Mouse (Mus musculus): ENCODE measurements around the gene P4htm.

Gene P4htm

GRCm38 (mm10) chr9:108577934-108578544 is 19.4 kb downstream of the P4htm start:
- DNase-seq (ENCODE audit: low spot score), result peak; percentile 62

DNA sequence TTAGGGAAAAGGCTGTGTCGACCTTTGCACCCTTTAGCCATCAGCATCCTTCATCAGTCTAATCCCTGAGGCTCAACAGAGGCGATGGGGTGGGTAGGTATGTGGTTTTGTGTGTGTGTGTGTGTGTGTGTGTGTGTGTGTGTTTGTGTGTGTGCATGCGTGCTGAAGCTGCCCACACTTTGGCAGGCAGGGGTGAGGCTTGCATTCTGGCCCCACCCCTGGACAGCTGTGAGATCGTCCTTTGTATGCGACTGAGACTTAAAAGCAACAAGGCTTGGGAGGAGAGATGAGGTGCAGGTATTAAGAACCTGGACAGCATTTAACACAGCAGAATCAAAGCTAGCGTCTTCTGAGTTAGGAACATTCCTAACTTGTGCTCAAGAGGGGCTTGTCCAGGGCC is 20.4 kb downstream of the P4htm start:
- no peak for DNase-seq (ENCODE audit: low spot score)

DNA sequence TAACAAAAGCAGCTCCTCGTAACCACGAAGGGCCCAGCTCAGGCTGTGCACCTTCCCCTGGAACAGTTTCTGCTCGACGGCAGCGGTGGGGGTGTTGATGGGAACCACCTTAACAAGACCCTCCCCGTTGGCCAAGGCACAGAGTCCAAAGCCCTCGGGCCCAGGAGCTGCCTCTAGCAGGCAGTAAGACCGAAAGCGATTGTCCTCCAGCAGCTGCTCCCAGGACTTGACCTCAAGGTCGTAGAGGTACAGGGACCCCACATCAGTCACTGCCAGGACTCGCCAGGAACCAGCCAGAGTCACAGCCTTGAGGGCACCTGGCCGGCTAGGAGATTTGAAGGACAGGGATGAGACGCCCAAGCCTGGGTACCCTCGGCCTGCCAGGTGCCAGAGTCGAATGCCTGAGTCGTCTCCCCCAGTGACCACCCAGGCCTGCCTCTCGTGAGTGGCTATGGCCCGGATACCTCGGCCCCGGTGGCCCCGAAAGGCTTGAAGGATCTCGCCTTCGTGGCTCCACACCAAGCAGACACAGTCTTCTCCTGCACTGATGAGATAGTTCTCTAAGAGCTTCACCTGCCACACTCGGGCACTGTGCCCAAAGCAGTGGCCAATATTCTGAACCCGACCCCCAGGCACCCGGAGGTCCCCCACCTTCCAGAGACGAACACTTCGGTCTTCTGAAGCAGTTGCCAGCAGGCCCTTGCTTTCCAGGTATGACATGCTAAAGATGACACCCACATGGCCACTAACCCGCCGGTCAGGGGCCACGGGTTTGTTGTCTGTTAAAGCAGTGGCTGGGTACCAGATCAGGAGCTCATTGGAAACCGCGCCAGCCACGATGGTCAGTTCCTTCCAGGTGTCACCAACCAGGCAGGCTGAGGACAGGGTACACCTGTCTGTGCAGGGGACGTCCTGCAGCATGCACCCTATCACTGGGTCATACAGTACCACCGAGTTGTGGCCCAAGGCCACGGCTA is 21.9 kb downstream of the P4htm start:
- DNase-seq (ENCODE audit: low spot score), result no peak

DNA sequence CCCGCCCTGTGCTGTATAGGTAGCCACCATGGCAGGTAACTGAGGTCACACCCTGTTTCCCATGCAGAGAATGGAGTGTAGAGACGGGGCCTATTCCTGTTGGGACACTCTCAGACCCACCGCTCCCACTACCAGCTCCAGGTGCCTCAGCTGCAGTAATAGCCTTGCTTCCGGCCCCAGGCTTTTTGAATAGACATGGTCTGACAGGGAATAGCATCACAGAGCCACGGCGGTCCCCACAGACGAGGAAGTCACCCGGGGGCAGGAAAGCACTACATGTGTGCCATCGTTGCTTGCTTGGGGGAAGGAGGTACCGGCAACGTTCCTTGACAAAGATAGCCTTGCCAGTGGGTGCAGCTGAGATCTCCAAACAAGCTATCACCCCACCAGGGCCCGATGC is 22.5 kb downstream of the P4htm start:
- DNase-seq (ENCODE audit: low spot score), result no peak

DNA sequence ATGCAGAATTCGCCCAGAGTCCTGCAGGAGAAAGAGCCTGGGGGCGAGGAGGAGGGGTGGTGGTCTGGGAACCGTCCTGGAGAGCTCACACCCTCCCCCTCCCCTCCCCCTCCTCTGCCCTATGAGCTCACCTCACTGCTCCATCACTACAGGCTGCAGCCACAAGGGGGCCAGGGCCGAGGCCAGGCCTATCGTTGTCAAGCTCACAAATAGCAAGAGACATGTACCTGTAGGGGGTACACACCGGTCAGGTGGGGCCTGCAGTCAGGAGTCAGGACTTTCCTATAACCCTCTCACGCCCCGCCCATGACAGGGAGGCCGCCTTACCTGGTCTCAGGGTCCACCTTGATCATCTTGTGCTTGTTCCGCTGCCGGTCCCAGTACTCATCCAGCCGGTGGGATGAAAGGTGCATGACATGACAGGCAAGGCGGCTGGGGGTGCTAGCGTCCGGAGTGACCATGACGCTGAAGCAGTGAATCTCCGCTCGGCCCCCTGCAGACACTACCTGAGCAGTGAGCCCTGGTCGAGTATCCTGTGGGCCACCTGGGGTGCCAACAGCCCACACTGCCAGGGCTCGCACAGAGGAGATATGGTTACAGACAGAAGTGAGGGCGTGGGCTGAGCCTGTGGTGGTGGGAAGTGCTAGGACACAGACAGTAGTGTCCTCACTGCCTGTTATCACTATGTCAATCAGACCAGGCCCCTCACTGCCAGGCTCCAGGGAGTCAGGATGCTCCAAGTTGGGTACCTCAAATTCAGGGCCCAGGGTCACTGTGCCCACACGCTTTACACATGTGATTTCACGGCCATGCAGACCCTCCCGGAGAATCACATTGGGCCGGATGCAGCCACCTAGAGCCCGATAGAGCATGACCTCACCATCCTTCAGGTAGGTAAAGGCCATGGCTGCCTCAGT is 23.4 kb downstream of the P4htm start:
- peak; percentile 72 for DNase-seq (ENCODE audit: low spot score)

DNA sequence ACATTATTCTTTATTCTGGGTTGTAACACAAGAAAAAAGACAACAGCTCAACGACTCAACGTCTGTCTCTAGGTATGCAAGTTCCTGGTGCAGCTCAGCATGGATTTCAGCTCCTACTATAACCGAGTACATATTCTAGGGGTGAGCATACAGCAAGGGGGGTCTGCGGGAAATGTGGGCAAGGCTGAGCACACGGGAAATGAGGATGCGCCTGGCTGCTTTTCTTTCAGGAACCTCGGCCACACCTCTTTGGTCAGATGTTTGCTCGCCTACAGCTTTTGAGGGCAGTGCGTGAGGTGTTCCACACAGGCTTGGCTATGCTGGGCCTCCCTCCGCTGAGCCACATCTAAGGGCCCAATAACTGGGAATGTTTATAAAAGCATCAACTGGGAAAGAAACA is 25.1 kb downstream of the P4htm start:
- no peak for DNase-seq (ENCODE audit: low spot score)

DNA sequence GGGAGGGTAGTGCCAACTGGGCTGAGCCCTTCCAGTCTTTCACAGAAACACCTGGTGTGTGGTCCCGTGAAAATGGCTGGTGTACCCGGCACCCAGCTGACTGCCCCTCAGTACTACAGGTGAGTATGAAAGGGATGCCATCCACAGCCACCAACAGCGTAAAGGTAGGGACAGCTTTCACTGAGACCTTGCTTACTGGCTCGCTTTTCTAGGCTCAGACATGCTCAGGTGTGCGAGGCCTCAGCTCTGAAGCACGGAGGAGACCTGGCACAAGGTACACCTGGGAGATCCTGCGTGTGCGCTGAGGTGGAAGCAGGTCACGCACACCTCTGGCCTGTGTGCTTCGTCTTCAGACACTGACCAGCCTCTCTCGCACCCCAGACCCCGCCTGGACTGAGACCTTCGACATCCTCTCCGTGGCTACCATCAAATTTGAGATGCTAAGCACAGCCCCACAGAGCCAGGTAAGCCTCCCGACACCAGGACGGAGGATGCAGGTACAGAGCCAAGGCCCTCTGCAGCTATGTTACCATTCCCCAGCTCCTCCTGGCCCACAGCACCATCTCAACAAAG is 26.0 kb downstream of the P4htm start:
- no peak for DNase-seq (ENCODE audit: low spot score)

- DNase-seq (ENCODE audit: low spot score), result peak; percentile 87
These were observed 27.1 kb downstream of the P4htm start for GRCm38 (mm10) chr9:108570207-108570896.

GRCm38 (mm10) chr9:108569381-108570206 is 27.9 kb downstream of the P4htm start, which contains the start of gene Dalrd3:
TSS of gene Dalrd3 (plus strand) at chr9:108569886.
- DNase-seq (ENCODE audit: low spot score), result peak; percentile 92

DNA sequence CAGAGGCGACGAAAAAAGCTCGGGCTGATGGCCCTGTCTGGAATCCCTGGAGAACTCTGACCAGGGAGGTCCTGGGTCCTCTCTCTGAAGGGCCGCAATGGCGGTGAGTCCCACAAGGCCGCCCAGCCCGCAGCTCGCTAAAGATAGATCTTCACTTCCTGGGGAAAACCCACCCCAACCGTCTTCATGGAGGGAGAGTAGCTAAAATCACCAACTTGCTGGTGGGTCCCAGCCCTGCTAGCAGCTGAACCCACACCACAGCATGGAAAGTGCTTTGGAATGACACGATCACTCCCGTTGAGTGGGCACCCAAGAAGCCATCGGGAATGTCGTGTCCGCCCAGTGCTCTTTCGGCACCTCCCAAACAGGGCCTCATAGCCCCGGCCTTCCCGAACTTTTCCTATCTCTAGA is 29.0 kb downstream of the P4htm start:
- no peak for DNase-seq (ENCODE audit: low spot score)

GRCm38 (mm10) chr9:108567931-108568419 is 29.5 kb downstream of the P4htm start:
- peak; percentile 43 for DNase-seq (ENCODE audit: low spot score)

DNA sequence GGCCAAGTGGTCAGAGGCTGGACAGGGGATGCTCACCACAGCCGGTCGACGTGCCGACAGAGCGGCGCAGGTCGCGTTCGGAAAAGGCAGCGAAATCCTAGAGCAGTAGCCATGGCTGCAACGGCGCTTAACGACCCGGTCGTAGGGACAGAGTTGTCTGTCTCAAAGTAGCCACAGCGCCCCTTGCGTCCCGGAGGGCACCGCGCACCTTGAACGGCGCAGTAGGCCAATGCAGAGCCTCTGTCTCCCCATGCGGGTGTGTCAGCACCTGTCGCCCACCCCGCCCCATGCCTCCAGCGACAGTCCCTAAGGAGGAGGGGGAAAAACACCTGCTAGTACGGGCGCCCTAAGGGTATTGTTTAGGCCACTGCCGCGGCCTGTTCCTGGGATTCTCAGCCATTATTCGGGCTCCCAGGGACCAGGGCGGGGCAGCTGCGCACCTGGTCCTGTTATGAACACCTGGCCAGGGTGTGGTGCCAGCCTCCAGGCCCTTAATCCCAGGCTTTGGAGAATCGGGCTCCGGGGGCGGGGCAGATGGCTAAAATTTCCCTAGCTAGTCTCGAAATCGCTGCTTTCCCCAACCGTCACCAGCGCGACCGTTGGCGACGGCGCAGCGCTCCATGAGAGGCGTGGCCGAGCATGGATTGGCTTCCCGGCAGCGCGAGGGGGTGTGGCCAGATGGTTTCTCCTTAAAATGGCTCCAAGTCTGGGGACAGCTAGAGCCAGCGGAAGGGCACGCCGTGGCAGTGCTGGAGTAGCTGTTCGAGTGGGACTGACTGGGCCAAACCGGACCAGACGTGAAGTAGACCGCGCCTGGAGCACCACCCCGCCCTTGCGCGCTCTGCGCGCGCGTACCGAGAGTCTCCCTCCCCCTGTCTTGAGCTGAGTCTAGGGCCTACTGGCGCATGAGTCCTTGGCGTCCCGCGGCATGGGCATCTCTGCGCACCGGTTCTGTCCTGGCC is 30.4 kb downstream of the P4htm start, which contains the start of gene Ndufaf3:
TSS of gene Ndufaf3 (minus strand) at position 620 of the 962 bp plus-strand sequence.
- peak; percentile 94 for DNase-seq (ENCODE audit: low spot score)

DNA sequence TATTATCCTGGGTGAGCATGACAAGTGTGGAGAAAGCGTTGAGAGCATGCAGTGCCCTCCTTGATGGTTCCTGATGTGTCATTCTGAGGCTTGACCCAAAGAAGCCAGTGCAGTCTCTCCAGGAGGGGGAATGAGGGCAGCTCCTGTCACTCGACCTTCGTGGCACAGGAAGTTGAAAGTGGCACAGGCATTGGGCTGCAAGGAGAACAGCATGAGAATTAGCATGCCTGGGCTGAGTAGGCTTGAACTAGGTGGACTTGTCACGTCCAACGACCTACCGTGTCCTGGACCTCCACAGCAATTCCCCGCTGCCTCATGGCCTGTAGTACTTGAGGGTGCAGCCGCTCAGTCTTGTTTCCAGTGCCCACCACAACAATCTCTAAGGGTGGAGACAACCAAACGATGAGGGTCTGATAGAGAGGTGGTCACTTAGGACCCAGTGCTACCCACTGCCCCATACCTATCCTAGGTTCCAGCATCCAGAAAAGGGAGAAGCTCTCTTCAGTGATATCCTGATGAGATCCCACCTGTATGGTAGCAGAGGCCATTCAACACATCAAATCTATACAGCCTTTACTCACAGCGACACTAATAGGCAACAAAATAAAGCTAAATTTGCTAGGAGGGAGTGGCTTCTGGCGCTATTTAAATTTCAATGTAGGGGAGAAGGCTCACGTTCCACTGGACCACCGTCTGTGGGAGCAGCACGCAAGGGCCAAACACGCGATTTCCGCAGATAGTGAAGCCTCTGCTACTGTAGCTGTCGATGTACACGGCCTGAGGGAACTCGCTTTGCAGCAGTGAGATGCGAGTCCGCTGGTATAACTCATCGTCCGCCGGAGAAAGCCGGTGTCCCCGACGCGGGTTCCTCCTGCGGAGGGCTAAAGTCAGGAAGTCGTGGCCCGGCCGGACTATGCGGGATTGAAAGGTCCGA is 31.3 kb downstream of the P4htm start:
- DNase-seq (ENCODE audit: low spot score), result no peak

DNA sequence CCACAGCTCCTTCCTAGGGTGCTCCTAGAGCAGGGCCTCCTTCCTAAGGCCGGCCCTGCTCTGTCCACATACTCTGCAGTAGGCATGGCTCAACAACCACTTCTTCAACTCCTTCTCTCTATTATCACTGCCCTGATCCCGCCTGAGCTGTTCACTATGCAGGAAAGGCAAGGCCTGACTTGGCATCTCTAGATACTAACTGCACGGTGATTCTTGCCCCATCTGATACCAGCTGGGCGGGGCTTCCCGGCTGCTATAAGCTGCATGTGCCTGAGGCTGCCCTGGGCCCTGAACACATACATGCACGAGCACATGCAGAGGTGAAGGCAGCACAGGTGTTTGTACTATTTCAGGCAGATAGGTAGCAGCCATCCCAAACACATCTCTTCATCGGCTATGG is 33.3 kb downstream of the P4htm start:
- no peak for DNase-seq (ENCODE audit: low spot score)

- no peak for DNase-seq (ENCODE audit: low spot score)
These were observed 33.8 kb downstream of the P4htm start for GRCm38 (mm10) chr9:108563671-108564070.

GRCm38 (mm10) chr9:108560227-108560841 is 37.1 kb downstream of the P4htm start, which contains the start of gene Impdh2:
TSS of gene Impdh2 (plus strand) at chr9:108560286.
- DNase-seq (ENCODE audit: low spot score), result peak; percentile 97

DNA sequence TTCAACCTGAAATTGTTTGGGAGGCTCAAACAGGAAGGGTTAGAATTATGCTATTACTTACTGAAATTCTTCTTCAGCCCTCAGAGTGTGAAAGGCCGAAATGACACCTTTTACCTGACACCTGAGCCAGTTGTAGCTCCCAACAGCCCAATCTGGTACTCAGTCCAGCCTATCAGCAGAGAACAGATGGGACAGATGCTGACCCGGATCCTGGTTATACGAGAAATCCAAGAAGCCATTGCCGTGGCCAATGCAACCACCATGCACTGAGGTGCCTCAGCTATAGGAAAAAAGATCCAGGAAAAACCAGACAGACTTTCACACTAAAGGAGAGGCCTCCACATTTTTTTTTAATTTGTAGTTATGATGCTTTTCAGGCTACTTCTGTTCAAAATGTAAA is 38.3 kb downstream of the P4htm start:
- DNase-seq (ENCODE audit: low spot score), result no peak
